Mouse (Mus musculus) kidney, postnatal 0 days (tissue): ENCODE measurements around the gene Gtdc1. TPM values are rescaled to one million over a fixed set of nuclear protein-coding genes. Genes with fewer than 3 reads are reported as not detected.
A peak's percentile ranks its signal among the peaks of the same experiment; 100 is the strongest.

Experiments
- ATAC-seq: fragments of 200-750 bp; cut with Nextera tagmentation; replicated peaks from 2 replicates; pipeline ENCODE4 v1.8.0; 2017; ENCODE audit warnings: low read depth, moderate number of reproducible peaks, moderate TSS enrichment, moderate library complexity; ENCODE audit not compliant: low FRiP score
- DNase-seq: peaks from one replicate; pipeline ENCODE4 v3.0.0-alpha.2; 2016; ENCODE audit warnings: low spot score
- H3K27ac ChIP-seq: fragments of 300-500 bp; sonication (generic); 2 replicates; pipeline ENCODE4 v1.5.1; 2014; ENCODE audit warnings: mild to moderate bottlenecking
- H3K27me3 ChIP-seq: fragments of 300-500 bp; sonication (generic); 2 replicates; pipeline ENCODE4 v1.6.1; 2014; ENCODE audit warnings: low read length, mixed read lengths; ENCODE audit not compliant: insufficient read depth
- H3K36me3 ChIP-seq: fragments of 300-500 bp; sonication (generic); 2 replicates; pipeline ENCODE4 v1.6.1; 2014; ENCODE audit warnings: low read length, mixed read lengths; ENCODE audit not compliant: insufficient read depth
- H3K4me1 ChIP-seq: fragments of 300-500 bp; sonication (generic); replicated peaks from 2 replicates; pipeline ENCODE4 v1.6.1; 2014; ENCODE audit warnings: antibody characterized with exemption, low read length, mixed read lengths; ENCODE audit not compliant: insufficient read depth
- H3K4me2 ChIP-seq: fragments of 300-500 bp; sonication (generic); 2 replicates; pipeline ENCODE4 v1.6.1; 2014; ENCODE audit warnings: mild to moderate bottlenecking, low read length, moderate library complexity, mixed read lengths
- H3K4me3 ChIP-seq: fragments of 300-500 bp; sonication (generic); replicated peaks from 2 replicates; pipeline ENCODE4 v1.5.1; 2014; ENCODE audit warnings: low read depth, low read length
- H3K9ac ChIP-seq: fragments of 300-500 bp; sonication (generic); 2 replicates; pipeline ENCODE4 v1.6.1; 2014; ENCODE audit warnings: low read depth, low read length
- H3K9me3 ChIP-seq: fragments of 300-500 bp; sonication (generic); replicated peaks from 2 replicates; pipeline ENCODE4 v1.6.1; 2016; ENCODE audit warnings: low read length, inconsistent platforms, mixed read lengths
- CTCF ChIP-seq: IDR thresholded peaks from 2 replicates; pipeline ENCODE4 v1.5.1; 2016; ENCODE audit warnings: antibody characterized with exemption, low read depth, mild to moderate bottlenecking, moderate library complexity
- whole genome bisulfite sequencing: fragments of 180-500 bp; shearing (Covaris S2); extraction: QIAGEN DNeasy Blood & Tissue Kit; methylation state at CpG from one replicate; pipeline ENCODE4 v1.1.7; 2014; 5-methylcytosine and 5-hydroxymethylcytosine counted together
- polyA plus RNA-seq: library from polyadenylated mRNA; unstranded; fragments of >200 nt; fragmentation: Nextera tagmentation; extraction: Ambion mirVana; gene quantifications from 2 replicates; pipeline ENCODE4 v1.2.1, GENCODE M21; 2015

Gtdc1 gene
- polyA plus RNA-seq, 1 experiment from 2014 or later, result 10.4 TPM

DNA sequence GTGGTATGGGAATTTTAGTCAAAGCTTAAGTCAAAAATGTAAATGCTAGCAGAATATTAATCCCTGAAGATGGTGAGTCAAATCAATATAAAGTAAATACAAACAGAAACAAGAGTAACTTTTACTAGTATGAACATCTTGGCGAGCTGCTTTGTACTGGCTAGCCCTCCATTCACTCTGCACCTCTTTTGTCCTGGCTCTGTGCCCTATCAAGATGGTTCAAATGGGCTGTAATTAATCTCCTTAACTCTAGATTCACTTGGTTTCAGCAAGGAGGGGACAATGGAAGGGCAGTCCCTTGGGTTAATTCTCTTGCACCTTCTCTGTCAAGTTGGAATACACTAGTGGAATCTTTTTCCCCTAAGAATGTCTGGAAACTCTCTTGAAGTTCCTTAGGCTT is 233.6 kb downstream of the Gtdc1 start:
- TF ChIP-seq CTCF, result no peak
- no peaks in the 10 kb centered on the region for H3K27me3 ChIP-seq
- ATAC-seq (no peak), DNase-seq (no peak)
- no peak overlapping the region for H3K4me3 ChIP-seq
- 70% methylated on average over 1 of the region's 1 CpGs for WGBS
- H3K4me2 ChIP-seq, result no peak overlapping the region
- no peaks in the 10 kb centered on the region for H3K36me3 ChIP-seq
- no peaks in the 10 kb centered on the region for H3K4me1 ChIP-seq
- H3K9me3 ChIP-seq, result no peaks in the 10 kb centered on the region
- no peak overlapping the region for H3K27ac ChIP-seq
- H3K9ac ChIP-seq, result no peak overlapping the region

GRCm38 (mm10) chr2:44664049-44664448 is 263.4 kb downstream of the Gtdc1 start:
- DNase-seq (no peak), ATAC-seq (no peak)
- no peaks in the 10 kb centered on the region for H3K4me1 ChIP-seq
- H3K4me3 ChIP-seq, result no peak overlapping the region
- H3K9ac ChIP-seq, result no peak overlapping the region
- 91% methylated on average over 7 of the region's 7 CpGs for WGBS
- TF ChIP-seq CTCF, result no peak
- no peaks in the 10 kb centered on the region for H3K9me3 ChIP-seq
- H3K27me3 ChIP-seq, result no peaks in the 10 kb centered on the region
- no peak overlapping the region for H3K27ac ChIP-seq
- no peaks in the 10 kb centered on the region for H3K36me3 ChIP-seq
- H3K4me2 ChIP-seq, result no peak overlapping the region

DNA sequence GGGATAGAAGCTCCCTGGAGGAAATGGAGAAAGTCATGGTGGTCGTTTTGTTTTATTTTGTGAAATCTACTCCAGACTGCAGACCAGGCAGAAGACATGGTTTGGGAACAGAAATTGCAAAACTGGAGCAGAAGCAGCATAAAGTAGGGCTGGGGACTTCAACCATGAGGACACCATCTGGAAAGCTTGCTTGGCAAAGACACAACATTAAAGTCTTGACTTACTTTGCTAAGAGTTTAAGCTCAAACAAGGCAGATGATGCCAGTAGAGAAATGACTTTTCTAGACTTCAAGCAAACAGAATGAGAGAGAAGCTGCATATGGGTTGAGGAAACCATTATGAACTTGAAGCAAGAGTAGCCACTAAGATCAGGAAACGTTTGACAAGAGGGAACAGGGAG is 267.6 kb downstream of the Gtdc1 start:
- WGBS, result 76% methylated on average over 2 of the region's 2 CpGs
- no peak for TF ChIP-seq CTCF
- ATAC-seq (no peak), DNase-seq (no peak)
- Histone ChIP-seq H3K4me1 (no peaks in the 10 kb centered on the region), H3K36me3 (no peaks in the 10 kb centered on the region), H3K9me3 (no peaks in the 10 kb centered on the region), H3K9ac (no peak overlapping the region), H3K27me3 (no peaks in the 10 kb centered on the region), H3K4me2 (no peak overlapping the region), H3K4me3 (no peak overlapping the region), H3K27ac (no peak overlapping the region)

- no peak for TF ChIP-seq CTCF
- Histone ChIP-seq H3K4me1 (no peaks in the 10 kb centered on the region), H3K9ac (no peak overlapping the region), H3K4me2 (no peak overlapping the region), H3K36me3 (no peaks in the 10 kb centered on the region), H3K27ac (no peak overlapping the region), H3K9me3 (no peaks in the 10 kb centered on the region), H3K27me3 (no peaks in the 10 kb centered on the region), H3K4me3 (no peak overlapping the region)
- ATAC-seq (no peak), DNase-seq (peak; percentile 54)
Measured at GRCm38 (mm10) chr2:44659011-44659410, 268.4 kb downstream of the Gtdc1 start.

GRCm38 (mm10) chr2:44648537-44648936 is 278.9 kb downstream of the Gtdc1 start:
- Histone ChIP-seq H3K27ac (no peak overlapping the region), H3K9ac (no peak overlapping the region), H3K4me1 (no peaks in the 10 kb centered on the region), H3K9me3 (no peaks in the 10 kb centered on the region), H3K4me2 (no peak overlapping the region), H3K4me3 (no peak overlapping the region), H3K27me3 (no peaks in the 10 kb centered on the region), H3K36me3 (no peaks in the 10 kb centered on the region)
- no peak for TF ChIP-seq CTCF
- 85% methylated on average over 3 of the region's 3 CpGs for WGBS
- DNase-seq, result no peak
- ATAC-seq, result no peak

GRCm38 (mm10) chr2:44646398-44646797 is 281.1 kb downstream of the Gtdc1 start:
- 73% methylated on average over 6 of the region's 6 CpGs for WGBS
- no peak for ATAC-seq
- no peak for TF ChIP-seq CTCF
- Histone ChIP-seq H3K27ac (no peak overlapping the region), H3K4me3 (no peak overlapping the region), H3K27me3 (no peaks in the 10 kb centered on the region), H3K36me3 (no peaks in the 10 kb centered on the region), H3K4me1 (no peaks in the 10 kb centered on the region), H3K9me3 (no peaks in the 10 kb centered on the region), H3K4me2 (no peak overlapping the region), H3K9ac (no peak overlapping the region)
- no peak for DNase-seq

GRCm38 (mm10) chr2:44639370-44639769 is 288.1 kb downstream of the Gtdc1 start:
- ATAC-seq, result no peak
- 47% methylated on average over 2 of the region's 2 CpGs for WGBS
- Histone ChIP-seq H3K9ac (no peak overlapping the region), H3K4me3 (no peak overlapping the region), H3K4me2 (no peak overlapping the region), H3K27ac (no peak overlapping the region), H3K27me3 (no peaks in the 10 kb centered on the region), H3K4me1 (no peaks in the 10 kb centered on the region), H3K36me3 (no peaks in the 10 kb centered on the region), H3K9me3 (no peaks in the 10 kb centered on the region)
- no peak for TF ChIP-seq CTCF
- no peak for DNase-seq
